Mouse (Mus musculus) heart, adult 18-20 months (tissue): ENCODE measurements at regions not wholly inside any gene's neighbourhood (a gene's known extent, or its start where the extent isn't known, plus 50 kb on each side); places are given as distances from the start of the nearest gene placed in this dataset.

Experiments
- DNase-seq, 2 experiments: peaks; one replicate each; pipeline ENCODE4 v3.0.0; 2021 to 2022; ENCODE audit warnings: mixed read lengths in 1 of 2

DNA sequence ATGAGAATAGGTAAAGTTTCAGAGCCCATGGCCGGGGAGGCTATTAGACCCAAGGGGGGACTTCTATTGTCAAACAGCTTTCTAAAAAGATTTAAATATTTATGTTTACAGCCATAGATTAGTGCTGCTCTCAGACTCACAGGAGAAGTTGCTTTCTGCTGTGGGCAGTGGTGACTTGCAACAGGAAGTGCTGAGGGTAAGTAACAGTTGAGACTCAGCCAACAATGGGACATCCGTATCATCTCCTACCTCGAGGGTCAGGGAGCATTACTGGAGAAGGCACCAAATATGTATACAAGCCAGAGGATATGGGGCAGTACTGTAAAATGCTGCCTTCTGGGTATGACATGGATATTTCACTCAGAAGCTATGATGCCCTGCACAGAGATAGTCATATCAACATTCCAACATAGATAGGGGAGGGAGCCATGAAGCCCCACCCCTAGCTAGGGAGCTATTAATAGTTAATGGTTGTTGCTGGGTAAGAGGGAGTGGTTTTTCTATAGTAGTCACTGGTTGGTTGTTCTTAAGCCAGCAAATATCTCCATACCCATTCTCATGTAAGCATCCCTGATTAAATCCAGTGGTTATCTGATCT is 92.5 kb upstream of the Hs6st1 start:
- no peak for DNase-seq

DNA sequence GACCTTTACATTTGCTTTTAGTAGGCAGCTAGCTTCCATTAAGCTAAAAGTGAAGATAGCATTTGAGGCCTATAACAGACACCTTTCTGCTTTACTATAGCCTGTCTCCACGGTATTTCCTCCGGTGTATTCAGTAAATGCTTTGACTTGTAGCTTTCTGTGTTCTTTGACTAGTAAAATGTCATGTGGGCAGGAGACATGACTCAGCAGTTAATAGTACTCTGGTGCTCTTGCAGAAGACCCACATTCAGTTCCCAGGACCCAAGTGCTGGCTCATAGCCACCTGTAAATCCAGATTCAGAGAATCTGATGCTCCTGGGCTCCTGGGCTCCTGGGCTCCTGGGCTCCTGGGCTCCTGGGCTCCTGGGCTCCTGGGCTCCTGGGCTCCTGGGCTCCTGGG is 91.7 kb upstream of the Hs6st1 start:
- no peak for DNase-seq

DNA sequence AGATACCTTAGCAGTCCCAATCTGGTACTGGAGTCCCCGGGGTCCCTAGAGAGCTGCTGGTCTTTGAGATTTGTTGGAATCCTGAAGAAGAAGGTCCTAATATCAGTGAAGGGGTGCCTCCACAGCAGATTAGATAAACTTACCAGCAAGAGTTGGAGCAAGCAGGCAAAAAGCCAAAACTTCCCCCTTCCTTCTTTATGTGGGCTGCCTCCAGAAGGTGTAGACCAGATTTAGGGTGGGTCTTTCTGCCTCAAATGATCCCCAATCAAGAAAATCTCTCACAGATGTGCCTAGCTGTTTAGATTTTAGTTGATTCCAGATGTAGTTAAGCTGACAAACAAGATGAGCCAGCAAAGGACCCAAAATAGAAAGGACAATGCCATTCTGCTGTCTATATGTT is 90.1 kb upstream of the Hs6st1 start:
- no peak for DNase-seq

- DNase-seq: no peak
These were observed 89.4 kb upstream of the Hs6st1 start for GRCm38 (mm10) chr1:35978766-35979165.

DNA sequence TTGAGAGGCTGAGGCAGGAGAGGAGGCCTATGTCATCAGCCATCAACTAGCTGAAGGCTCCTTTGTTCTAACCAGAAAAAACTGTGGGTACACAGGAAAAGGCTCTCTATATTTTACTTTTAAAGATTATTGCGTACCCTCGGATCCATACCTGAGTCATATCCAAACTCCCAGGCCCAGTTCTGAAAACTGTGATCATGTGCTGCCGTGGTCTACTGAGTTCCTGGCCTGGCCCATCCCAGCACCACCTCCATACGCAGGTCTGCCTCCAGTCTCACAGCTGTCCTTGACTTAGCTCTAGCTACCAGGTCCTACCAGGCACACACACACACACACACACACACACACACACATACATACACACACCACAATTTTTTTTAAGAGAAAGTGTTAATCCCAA is 87.0 kb upstream of the Hs6st1 start:
- no peak for DNase-seq

DNA sequence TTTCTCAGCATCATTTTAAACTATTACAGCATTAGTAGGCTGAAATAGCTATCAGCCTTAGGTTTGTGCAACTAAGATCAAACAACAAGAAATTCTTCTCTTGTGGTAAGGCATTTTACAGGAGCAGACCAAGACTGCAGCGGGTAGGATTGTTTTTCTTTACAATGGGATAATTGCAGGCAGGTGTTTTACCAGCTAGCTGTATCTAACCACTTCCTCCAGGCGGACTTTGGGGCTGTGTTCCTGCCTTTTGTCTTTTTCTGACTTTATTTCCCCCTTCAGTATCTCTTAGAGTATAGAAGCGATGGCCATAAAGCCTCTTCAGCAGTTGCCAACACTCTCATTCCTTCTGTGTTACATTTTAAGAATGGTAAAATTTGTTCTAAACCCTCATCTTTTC is 84.8 kb upstream of the Hs6st1 start:
- no peak for DNase-seq

DNA sequence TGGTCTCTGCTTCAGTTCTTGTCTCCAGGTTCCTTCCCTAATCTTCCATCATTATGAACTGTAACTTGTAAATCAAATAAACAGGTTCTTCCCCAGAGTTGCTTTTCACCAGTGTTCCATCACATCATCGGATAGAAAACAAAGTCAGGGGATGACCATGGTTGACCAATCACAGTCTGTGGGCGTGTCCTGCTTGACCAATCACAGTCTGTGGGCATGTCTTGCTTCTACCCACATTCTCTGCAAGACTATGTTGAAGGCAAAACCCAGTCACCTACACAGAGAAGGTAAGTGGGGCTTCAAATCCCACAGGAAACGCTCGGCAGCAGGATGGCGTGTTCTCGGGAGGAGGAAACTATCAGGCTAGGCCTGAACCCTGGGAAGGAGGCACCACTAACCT is 82.9 kb upstream of the Hs6st1 start:
- no peak for DNase-seq

- no peak for DNase-seq
These were observed 81.5 kb upstream of the Hs6st1 start for GRCm38 (mm10) chr1:35986666-35987065.

GRCm38 (mm10) chr1:35992227-35992909 is 75.8 kb upstream of the Hs6st1 start:
- DNase-seq: no peak

GRCm38 (mm10) chr1:35992937-35993336 is 75.3 kb upstream of the Hs6st1 start:
- no peak for DNase-seq

- DNase-seq: no peak
These were observed 72.5 kb upstream of the Hs6st1 start for GRCm38 (mm10) chr1:35995691-35996090.

DNA sequence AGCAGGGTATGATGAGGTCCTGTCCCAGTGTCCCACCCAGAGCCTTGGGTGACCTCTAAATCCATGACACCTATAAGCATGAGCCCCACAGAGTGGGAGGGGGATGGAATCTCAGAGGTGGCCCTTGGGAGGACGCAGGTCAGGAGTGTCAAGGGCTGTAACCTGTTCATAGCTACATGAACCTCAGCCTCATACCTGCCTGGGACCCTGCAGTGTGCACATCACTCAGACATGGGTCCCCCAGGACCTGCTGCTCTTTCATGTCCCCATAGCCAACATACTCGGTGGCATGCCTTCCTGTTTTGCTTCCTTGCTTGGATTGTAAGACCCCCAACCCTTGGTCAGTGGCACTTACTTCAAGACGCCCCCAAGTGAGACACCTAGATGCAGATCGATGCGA is 66.9 kb upstream of the Hs6st1 start:
- no peak for DNase-seq

- no peak for DNase-seq
These were observed 66.4 kb upstream of the Hs6st1 start for GRCm38 (mm10) chr1:36001821-36002220.

GRCm38 (mm10) chr1:36003592-36003991 is 64.6 kb upstream of the Hs6st1 start:
- no peak for DNase-seq

GRCm38 (mm10) chr1:36008598-36008997 is 59.6 kb upstream of the Hs6st1 start:
- no peak for DNase-seq

GRCm38 (mm10) chr1:36009010-36009619 is 59.1 kb upstream of the Hs6st1 start:
- DNase-seq: peak in 1 of 2 experiments; percentile 9

- no peak for DNase-seq
These were observed 58.0 kb upstream of the Hs6st1 start for GRCm38 (mm10) chr1:36010151-36010550.

DNA sequence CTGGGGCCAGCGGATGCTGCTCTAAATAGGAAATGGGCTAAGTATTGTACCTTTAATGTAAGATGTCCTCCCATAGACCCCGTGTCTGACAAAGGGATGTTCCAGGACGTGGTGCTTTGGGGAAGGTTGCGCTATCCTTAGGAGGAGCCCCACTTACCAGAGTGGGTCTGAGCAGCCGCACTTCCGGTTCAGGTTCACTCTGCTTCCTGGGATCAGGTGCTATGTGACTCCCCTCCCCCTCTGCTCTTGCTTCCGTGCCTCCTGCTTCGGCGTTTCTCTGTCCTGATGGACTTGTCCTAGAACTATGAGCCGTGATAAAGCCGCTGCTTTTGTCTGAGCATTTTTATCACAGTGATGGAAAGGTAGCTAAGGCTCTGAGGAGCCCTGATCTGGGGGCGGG is 57.4 kb upstream of the Hs6st1 start:
- DNase-seq: no peak

- no peak for DNase-seq
These were observed 56.0 kb upstream of the Hs6st1 start for GRCm38 (mm10) chr1:36012081-36012765.

GRCm38 (mm10) chr1:36013823-36014341 is 54.3 kb upstream of the Hs6st1 start:
- no peak for DNase-seq

- no peak for DNase-seq
These were observed 53.8 kb upstream of the Hs6st1 start for GRCm38 (mm10) chr1:36014372-36014771.

- DNase-seq: no peak
These were observed 53.0 kb upstream of the Hs6st1 start for GRCm38 (mm10) chr1:36015210-36015609.

GRCm38 (mm10) chr1:36016566-36016965 is 51.6 kb upstream of the Hs6st1 start:
- DNase-seq: no peak
